Mouse (Mus musculus): ENCODE measurements around the gene C2cd2l. TPM values are rescaled to one million over a fixed set of nuclear protein-coding genes. Genes with fewer than 3 reads are reported as not detected.

C2cd2l gene
- polyA plus RNA-seq, 1 experiment from 2014 or later: 7.5 TPM

DNA sequence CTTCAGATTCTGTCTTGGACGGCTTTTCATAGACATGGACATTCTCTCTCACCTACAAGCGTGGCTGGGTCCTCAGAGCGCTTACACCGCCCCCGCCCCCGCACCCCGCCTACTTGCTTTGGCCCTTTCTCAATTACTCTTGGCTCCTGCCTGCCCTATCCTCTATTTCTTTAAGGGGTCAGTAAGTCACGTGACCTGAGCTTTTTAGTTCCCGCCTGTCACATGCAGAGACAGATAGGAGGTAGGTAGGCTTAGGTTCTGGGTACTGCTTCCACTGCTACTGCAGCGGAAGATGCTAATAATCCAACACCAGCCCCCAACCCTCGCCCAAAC, 31.2 kb downstream of the C2cd2l start:
- TF ChIP-seq CTCF (IDR thresholded peaks at IDR 0.05; ENCODE audit: low read depth): no peak
- no peak for TF ChIP-seq EP300 (optimal IDR thresholded peaks at IDR 0.05)
- DNase-seq (ENCODE audit: low spot score) (no peak), ATAC-seq (ENCODE audit: low FRiP score, low TSS enrichment) (no peak)
- H3K4me1 ChIP-seq (replicated peaks; ENCODE audit: control insufficient read depth, insufficient read depth): no peaks in the 10 kb centered on the region
- no peak overlapping the region for H3K4me2 ChIP-seq (replicated peaks; ENCODE audit: low read depth)
- no peak overlapping the region; the same call in 1 of the 2 replicates for H3K4me3 ChIP-seq (ENCODE audit: low read depth, low read length)
- no peaks in the 10 kb centered on the region for H3K27me3 ChIP-seq (ENCODE audit: control insufficient read depth, insufficient read depth, low read length)
- H3K9ac ChIP-seq (ENCODE audit: low read length): no peak overlapping the region
- no peaks in the 10 kb centered on the region for H3K9me3 ChIP-seq (ENCODE audit: control insufficient read depth, low read length)
- H3K36me3 ChIP-seq (ENCODE audit: control insufficient read depth, insufficient read depth, low read length): peaks cover 4% of the 10 kb centered on the region; the same call in 1 of the 2 replicates
- 18% methylated on average over 11 of the region's 11 CpGs for WGBS
- no peak overlapping the region for H3K27ac ChIP-seq (replicated peaks)

DNA sequence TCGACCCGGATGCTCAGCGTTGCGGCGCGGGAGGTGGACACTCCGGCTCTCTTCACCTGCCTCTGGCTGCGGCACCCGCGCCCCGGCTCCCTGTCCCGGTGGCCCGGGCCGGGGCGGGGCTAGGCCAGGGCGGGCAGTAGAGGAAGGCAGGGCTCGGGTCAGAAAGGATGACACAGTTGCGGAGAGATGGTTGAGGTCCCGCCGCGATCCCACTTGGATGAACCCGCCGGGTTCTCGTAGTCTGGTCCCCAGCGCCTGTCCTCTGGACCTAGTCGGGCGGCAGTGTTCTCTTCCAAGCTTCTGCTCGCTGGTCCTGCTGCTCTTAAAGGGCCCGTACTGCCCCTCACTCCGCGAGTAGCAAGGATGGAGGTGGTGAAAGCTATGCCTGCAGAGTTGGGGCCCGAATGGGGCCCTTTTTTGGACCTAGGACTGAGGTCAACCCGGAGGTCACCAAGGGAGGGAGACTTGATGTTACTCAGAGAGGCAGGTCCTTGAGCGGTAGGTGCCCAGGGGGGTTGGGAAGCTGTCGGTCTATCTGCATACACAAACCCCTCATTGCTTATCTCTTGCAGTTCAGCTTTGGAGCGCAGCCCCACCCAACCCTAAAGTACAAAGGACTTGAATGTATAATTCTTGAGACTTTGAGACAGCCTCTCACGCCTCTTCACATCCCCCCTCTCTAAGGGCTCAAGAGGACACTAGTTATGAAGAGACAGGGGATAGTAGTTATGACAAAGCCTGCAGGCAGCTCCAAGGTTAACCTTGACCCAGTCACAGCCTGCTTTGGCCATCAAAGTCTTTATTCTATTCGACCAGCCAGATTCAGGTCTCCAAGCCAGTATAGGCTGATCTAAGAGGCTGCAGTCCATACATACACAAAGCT, 31.8 kb downstream of the C2cd2l start, which contains the start of gene Abcg4:
Gene Abcg4, minus strand, starts transcription at position 540 of the 883 bp plus-strand sequence.
- Histone ChIP-seq H3K27ac (replicated peaks) (0 out of 2 replicates have a peak within 1 kb of the TSS, but pooled peaks have one; percentile 18), H3K4me2 (replicated peaks; ENCODE audit: low read depth) (peak within 1 kb of the TSS; percentile 83), H3K36me3 (ENCODE audit: control insufficient read depth, insufficient read depth, low read length) (peaks cover 4% of the 10 kb centered on the region; the same call in 1 of the 2 replicates), H3K27me3 (ENCODE audit: control insufficient read depth, insufficient read depth, low read length) (no peaks in the 10 kb centered on the region), H3K4me3 (ENCODE audit: low read depth, low read length) (peak within 1 kb of the TSS; percentile 61), H3K9ac (ENCODE audit: low read length) (peak within 1 kb of the TSS; percentile 63), H3K9me3 (ENCODE audit: control insufficient read depth, low read length) (no peaks in the 10 kb centered on the region), H3K4me1 (replicated peaks; ENCODE audit: control insufficient read depth, insufficient read depth) (no peaks in the 10 kb centered on the region)
- TF ChIP-seq CTCF (IDR thresholded peaks at IDR 0.05; ENCODE audit: low read depth) (no peak), EP300 (optimal IDR thresholded peaks at IDR 0.05) (no peak)
- DNase-seq (ENCODE audit: low spot score) (peak; percentile 35), ATAC-seq (ENCODE audit: low FRiP score, low TSS enrichment) (peak; percentile 38)
- 1% methylated on average over 38 of the region's 38 CpGs for WGBS

DNA sequence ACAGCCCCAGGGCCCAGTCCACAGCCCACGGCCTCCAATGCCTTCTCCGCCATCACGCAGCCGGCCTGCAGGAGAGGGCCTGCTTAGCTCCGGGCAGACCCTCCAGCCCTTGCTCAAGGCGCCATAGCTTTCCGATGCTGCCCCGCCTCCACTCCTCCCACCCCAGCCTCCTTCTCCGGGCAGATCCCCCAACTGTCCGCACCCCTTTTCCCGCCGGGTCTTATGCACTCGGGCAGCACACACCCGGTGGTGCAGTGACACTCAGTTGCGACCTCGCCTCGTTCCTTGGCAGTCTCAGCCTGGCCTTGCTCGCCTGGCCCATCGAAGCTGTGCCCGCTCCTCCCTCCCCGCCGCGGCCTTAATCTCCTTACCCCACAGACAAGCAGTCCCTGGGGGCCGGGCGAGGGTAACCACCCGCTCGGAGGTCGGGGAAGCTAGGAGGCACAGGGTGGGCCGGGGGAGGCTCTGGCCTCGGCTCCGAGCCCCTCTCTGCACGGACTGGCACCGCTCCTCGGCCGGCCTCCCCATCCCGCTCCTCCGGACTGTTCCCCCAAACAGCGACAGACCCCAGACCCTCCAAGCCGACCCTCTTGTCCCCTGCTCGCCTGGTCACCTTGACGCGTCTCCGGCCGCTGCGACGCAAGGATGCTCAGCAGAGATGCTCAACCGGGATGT, 32.5 kb downstream of the C2cd2l start:
- WGBS: 1% methylated on average over 44 of the region's 47 CpGs
- Histone ChIP-seq H3K4me2 (replicated peaks; ENCODE audit: low read depth) (peak overlapping the region; percentile 83), H3K27me3 (ENCODE audit: control insufficient read depth, insufficient read depth, low read length) (no peaks in the 10 kb centered on the region), H3K4me1 (replicated peaks; ENCODE audit: control insufficient read depth, insufficient read depth) (no peaks in the 10 kb centered on the region), H3K27ac (replicated peaks) (no peak overlapping the region), H3K4me3 (ENCODE audit: low read depth, low read length) (peak overlapping the region; percentile 61), H3K9me3 (ENCODE audit: control insufficient read depth, low read length) (no peaks in the 10 kb centered on the region), H3K36me3 (ENCODE audit: control insufficient read depth, insufficient read depth, low read length) (peaks cover 4% of the 10 kb centered on the region; the same call in 1 of the 2 replicates), H3K9ac (ENCODE audit: low read length) (peak overlapping the region; percentile 63)
- TF ChIP-seq EP300 (optimal IDR thresholded peaks at IDR 0.05) (no peak), CTCF (IDR thresholded peaks at IDR 0.05; ENCODE audit: low read depth) (no peak)
- ATAC-seq (ENCODE audit: low FRiP score, low TSS enrichment): peak; percentile 35; the same call in 1 of the 2 replicates
- DNase-seq (ENCODE audit: low spot score): peak; percentile 50

DNA sequence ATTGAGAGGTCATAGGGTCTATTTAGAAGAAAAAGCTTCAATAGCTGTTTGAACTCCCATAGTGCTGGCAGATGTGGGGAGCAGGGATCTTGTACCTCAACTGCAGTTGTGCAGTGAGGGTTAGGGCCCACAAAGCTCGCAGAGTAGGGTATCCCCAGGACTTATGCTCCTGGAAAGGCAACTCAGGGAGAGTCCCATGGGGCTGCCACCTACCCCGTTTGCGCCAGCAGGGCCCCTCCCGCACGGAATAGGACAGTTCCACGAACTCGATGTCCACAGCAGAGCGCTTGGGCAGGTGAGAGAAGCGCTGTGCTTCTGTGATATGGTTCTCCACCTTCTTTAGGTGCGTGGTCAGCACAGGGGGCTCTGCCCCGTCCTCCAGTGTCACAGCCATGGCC, 33.1 kb downstream of the C2cd2l start:
- Histone ChIP-seq H3K4me2 (replicated peaks; ENCODE audit: low read depth) (peak overlapping the region; percentile 83), H3K4me1 (replicated peaks; ENCODE audit: control insufficient read depth, insufficient read depth) (no peaks in the 10 kb centered on the region), H3K27me3 (ENCODE audit: control insufficient read depth, insufficient read depth, low read length) (no peaks in the 10 kb centered on the region), H3K27ac (replicated peaks) (no peak overlapping the region), H3K9ac (ENCODE audit: low read length) (peak overlapping the region; percentile 63), H3K9me3 (ENCODE audit: control insufficient read depth, low read length) (no peaks in the 10 kb centered on the region), H3K36me3 (ENCODE audit: control insufficient read depth, insufficient read depth, low read length) (peaks cover 4% of the 10 kb centered on the region; the same call in 1 of the 2 replicates), H3K4me3 (ENCODE audit: low read depth, low read length) (peak overlapping the region; percentile 61)
- DNase-seq (ENCODE audit: low spot score) (no peak), ATAC-seq (ENCODE audit: low FRiP score, low TSS enrichment) (0 out of 2 replicates have a peak, but pooled peaks have one; percentile 10)
- TF ChIP-seq EP300 (optimal IDR thresholded peaks at IDR 0.05): no peak
- TF ChIP-seq CTCF (IDR thresholded peaks at IDR 0.05; ENCODE audit: low read depth): no peak
- 16% methylated on average over 11 of the region's 11 CpGs for WGBS

DNA sequence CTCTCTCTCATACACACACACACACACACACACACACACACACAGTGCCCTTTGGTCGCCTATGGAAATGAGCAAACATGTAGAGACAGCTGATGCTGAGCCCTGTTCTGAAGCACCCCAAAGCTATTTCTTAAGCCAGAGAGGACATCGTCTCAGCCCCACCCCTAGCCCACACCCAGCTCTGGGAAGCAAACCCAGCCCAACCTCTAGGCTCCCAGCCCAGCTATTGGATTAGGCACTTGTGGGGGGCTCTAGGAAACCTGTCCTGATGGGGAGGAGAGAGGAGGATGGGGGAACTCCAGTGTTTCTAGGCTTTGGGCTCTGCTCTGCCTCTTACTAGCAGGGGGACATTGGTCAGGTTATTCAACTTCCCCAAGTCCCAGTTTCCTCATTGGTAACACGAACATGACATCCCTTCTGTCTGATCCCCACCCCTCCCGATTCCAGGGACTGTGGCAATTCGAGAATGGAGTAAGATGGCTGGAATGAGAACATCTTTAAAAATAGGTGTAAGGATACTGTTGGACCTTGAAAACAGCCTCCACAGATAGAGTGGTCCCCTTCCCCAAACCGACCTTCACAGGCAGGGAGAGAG, 33.7 kb downstream of the C2cd2l start:
- Histone ChIP-seq H3K9me3 (ENCODE audit: control insufficient read depth, low read length) (no peaks in the 10 kb centered on the region), H3K4me2 (replicated peaks; ENCODE audit: low read depth) (no peak overlapping the region; the same call in 1 of the 2 replicates), H3K4me1 (replicated peaks; ENCODE audit: control insufficient read depth, insufficient read depth) (no peaks in the 10 kb centered on the region), H3K9ac (ENCODE audit: low read length) (no peak overlapping the region), H3K36me3 (ENCODE audit: control insufficient read depth, insufficient read depth, low read length) (peaks cover 4% of the 10 kb centered on the region; the same call in 1 of the 2 replicates), H3K27ac (replicated peaks) (no peak overlapping the region), H3K27me3 (ENCODE audit: control insufficient read depth, insufficient read depth, low read length) (no peaks in the 10 kb centered on the region), H3K4me3 (ENCODE audit: low read depth, low read length) (no peak overlapping the region)
- TF ChIP-seq EP300 (optimal IDR thresholded peaks at IDR 0.05): no peak
- TF ChIP-seq CTCF (IDR thresholded peaks at IDR 0.05; ENCODE audit: low read depth): no peak
- 21% methylated on average over 6 of the region's 6 CpGs for WGBS
- ATAC-seq (ENCODE audit: low FRiP score, low TSS enrichment) (no peak), DNase-seq (ENCODE audit: low spot score) (no peak)

Measured in stomach, postnatal 0 days (tissue).